Mouse (Mus musculus): ENCODE results near the gene Polh.

GRCm38 (mm10) chr17:46227576-46227975 lies 25.1 kb upstream of the Polh start:
- TF ChIP-seq GATA1 (IDR thresholded peaks at IDR 0.05; ENCODE audit: borderline replicate concordance, low read length) (no peak), FLI1 (IDR thresholded peaks at IDR 0.05; ENCODE audit: low read length) (no peak)
